ENCODE assay signal across 16 mouse cellular contexts in genomic region chr1:134852797-134853196, GRCm38 (mm10).
"Had no signal": no experiment of that assay in that cellular context is flagged by ENCODE, and none has a peak within 500 bp of the region (broad histone marks: within the 10 kb centered on the region; RNA-seq: fewer than 3 reads in every experiment).

No protein-coding gene starts in this region.

- H3K4me1 ChIP-seq: lung, embryonic 15.5 days; midbrain, embryonic 13.5 days; midbrain, embryonic 15.5 days; neural tube, embryonic 12.5 days; stomach, embryonic 15.5 days had no signal

- DNase-seq: lung, adult 2 months; lung, postnatal 14 days; lung, postnatal 36 days; right cerebral cortex, postnatal 14 days; thymus, adult 2 months; thymus, postnatal 25 days; thymus, postnatal 4 days had no signal

- H3K36me3 ChIP-seq: lung, embryonic 15.5 days; midbrain, embryonic 15.5 days; neural tube, embryonic 12.5 days had no signal

- H3K9ac ChIP-seq: lung, embryonic 15.5 days; midbrain, embryonic 13.5 days; midbrain, embryonic 15.5 days; neural tube, embryonic 12.5 days; stomach, embryonic 15.5 days had no signal

- H3K9me3 ChIP-seq: lung, embryonic 15.5 days; midbrain, embryonic 13.5 days; midbrain, embryonic 15.5 days; neural tube, embryonic 12.5 days; stomach, embryonic 15.5 days had no signal

- H3K27me3 ChIP-seq: lung, embryonic 15.5 days; midbrain, embryonic 15.5 days; neural tube, embryonic 12.5 days; stomach, embryonic 15.5 days had no signal

- H3K4me2 ChIP-seq: lung, embryonic 15.5 days; midbrain, embryonic 11.5 days; midbrain, embryonic 13.5 days; midbrain, embryonic 15.5 days; neural tube, embryonic 12.5 days; stomach, embryonic 15.5 days had no signal

- ATAC-seq: lung, postnatal 0 days; midbrain, embryonic 13.5 days; midbrain, embryonic 15.5 days had no signal

- H3K4me3 ChIP-seq: lung, embryonic 15.5 days; midbrain, embryonic 13.5 days; midbrain, embryonic 15.5 days; neural tube, embryonic 12.5 days; stomach, embryonic 15.5 days had no signal

- H3K27ac ChIP-seq: lung, embryonic 15.5 days; macrophage; midbrain, embryonic 13.5 days; midbrain, embryonic 15.5 days; neural tube, embryonic 12.5 days; stomach, embryonic 15.5 days; stomach, postnatal 0 days had no signal
